Mouse (Mus musculus) ES-E14 (cell line): Measurements from ENCODE around the gene Cd81. TPM values are rescaled to one million over a fixed set of nuclear protein-coding genes. Genes with fewer than 3 reads are reported as not detected.

Source experiments
- DNase-seq: peaks from one replicate; pipeline ENCODE4 v3.0.0-alpha.2; 2013; ENCODE audit warnings: low read depth, low spot score
- H3K27ac ChIP-seq: 2 replicates; pipeline ENCODE4 v1.5.1; 2012; ENCODE audit warnings: low read depth, mild to moderate bottlenecking, low read length, moderate library complexity, mixed read lengths; ENCODE audit not compliant: poor library complexity, insufficient read depth, severe bottlenecking
- H3K36me3 ChIP-seq: 2 replicates; pipeline ENCODE4 v1.6.1; 2012; ENCODE audit warnings: mild to moderate bottlenecking, low read length, moderate library complexity, mixed read lengths; ENCODE audit not compliant: control insufficient read depth, poor library complexity, insufficient read depth, severe bottlenecking
- H3K4me1 ChIP-seq, 2 experiments: fragments of 150-350 bp in 1 of 2; sonication (generic) in 1 of 2; 2 replicates each; pipeline ENCODE4 v1.6.1; 2012; ENCODE audit warnings: low read length in 2 of 2, mild to moderate bottlenecking in 1 of 2, mixed read lengths in 1 of 2; ENCODE audit not compliant: control insufficient read depth in 2 of 2, insufficient read depth in 2 of 2, poor library complexity in 1 of 2
- H3K4me3 ChIP-seq, 2 experiments: fragments of 150-350 bp in 1 of 2; sonication (generic) in 1 of 2; 2 replicates each; pipeline ENCODE4 v1.5.1; 2012; ENCODE audit warnings: low read length in 2 of 2, low read depth in 1 of 2, mild to moderate bottlenecking in 1 of 2, mixed read lengths in 1 of 2; ENCODE audit not compliant: insufficient read depth in 1 of 2, poor library complexity in 1 of 2, severe bottlenecking in 1 of 2
- H3K9ac ChIP-seq: 2 replicates; pipeline ENCODE4 v1.6.1; 2012; ENCODE audit warnings: low read depth, mild to moderate bottlenecking, low read length, mixed read lengths; ENCODE audit not compliant: poor library complexity, insufficient read depth, severe bottlenecking
- H3K9me3 ChIP-seq: fragments of 150-350 bp; sonication (generic); 2 replicates; pipeline ENCODE4 v1.6.1; 2012; ENCODE audit warnings: low read depth, mild to moderate bottlenecking, low read length; ENCODE audit not compliant: control insufficient read depth, insufficient read depth
- CHD2 ChIP-seq: IDR thresholded peaks from 2 replicates; pipeline ENCODE4 v1.6.1; 2014; ENCODE audit warnings: mild to moderate bottlenecking, low read depth, low read length, inconsistent platforms
- HCFC1 ChIP-seq: IDR thresholded peaks from 2 replicates; pipeline ENCODE4 v1.6.1; 2012; ENCODE audit warnings: low read length, inconsistent platforms, borderline replicate concordance; ENCODE audit not compliant: insufficient read depth
- MAFK ChIP-seq: IDR thresholded peaks from 2 replicates; pipeline ENCODE4 v1.6.1; 2014; ENCODE audit warnings: mild to moderate bottlenecking, low read depth, low read length, inconsistent platforms; ENCODE audit not compliant: insufficient read depth
- ZC3H11A ChIP-seq: IDR thresholded peaks from 2 replicates; pipeline ENCODE4 v1.6.1; 2012; ENCODE audit warnings: low read depth, mild to moderate bottlenecking, inconsistent platforms, low read length, borderline replicate concordance
- ZNF384 ChIP-seq: IDR thresholded peaks from 2 replicates; pipeline ENCODE4 v1.6.1; 2012; ENCODE audit warnings: low read depth, low read length, inconsistent platforms
- in situ Hi-C, 2 experiments: fragments of 600-800 bp; cut with MboI; formaldehyde crosslinking; loops; one replicate each; pipeline ENCODE4 v1.15.1; 2025; ENCODE audit warnings: low sequenced_read_pairs in 2 of 2, inconsistent platforms in 1 of 2; ENCODE audit not compliant: unreplicated experiment in 2 of 2
- total RNA-seq: library from RNA; depleted of rRNA; stranded (reverse); fragments of 300-350 nt; gene quantifications from 2 replicates; pipeline ENCODE4 v1.2.3, GENCODE M21; 2012

Gene Cd81
- total RNA-seq, 1 experiment: 403 TPM

DNA sequence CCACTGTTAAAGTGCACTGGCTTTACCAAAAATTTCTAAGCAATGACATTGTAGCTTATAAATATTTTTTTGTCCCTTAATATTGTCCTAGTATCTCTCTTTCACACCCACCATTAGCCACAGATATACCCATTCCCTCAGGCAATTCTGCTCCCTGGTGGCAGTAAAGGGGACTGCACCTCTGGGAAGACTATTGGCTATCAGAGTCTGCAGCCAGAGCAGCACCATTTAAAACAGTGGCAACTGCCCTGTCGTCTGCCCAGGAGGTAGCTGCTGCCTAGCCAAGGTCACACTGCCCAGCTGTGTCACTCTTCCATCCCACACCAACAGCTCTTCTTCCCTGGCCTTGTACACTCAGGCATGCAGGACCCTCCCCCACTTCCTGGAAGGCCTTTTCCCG is 33.8 kb downstream of the Cd81 start:
- Histone ChIP-seq H3K27ac (no peak overlapping the region), H3K9me3 (no peaks in the 10 kb centered on the region), H3K4me3 (no peak overlapping the region), H3K4me1 (no peaks in the 10 kb centered on the region; a peak in 1 of 4 replicates), H3K9ac (no peak overlapping the region), H3K36me3 (no peaks in the 10 kb centered on the region)
- in situ Hi-C loops: loop anchor here in 1 of 2 experiments (10.0 kb wide), 1 partner anchor 182 kb away; no protein-coding TSS in a partner anchor
- TF ChIP-seq HCFC1: no peak
- peak; percentile 59; the same call in 1 of the 2 replicates for TF ChIP-seq ZC3H11A
- no peak for DNase-seq

DNA sequence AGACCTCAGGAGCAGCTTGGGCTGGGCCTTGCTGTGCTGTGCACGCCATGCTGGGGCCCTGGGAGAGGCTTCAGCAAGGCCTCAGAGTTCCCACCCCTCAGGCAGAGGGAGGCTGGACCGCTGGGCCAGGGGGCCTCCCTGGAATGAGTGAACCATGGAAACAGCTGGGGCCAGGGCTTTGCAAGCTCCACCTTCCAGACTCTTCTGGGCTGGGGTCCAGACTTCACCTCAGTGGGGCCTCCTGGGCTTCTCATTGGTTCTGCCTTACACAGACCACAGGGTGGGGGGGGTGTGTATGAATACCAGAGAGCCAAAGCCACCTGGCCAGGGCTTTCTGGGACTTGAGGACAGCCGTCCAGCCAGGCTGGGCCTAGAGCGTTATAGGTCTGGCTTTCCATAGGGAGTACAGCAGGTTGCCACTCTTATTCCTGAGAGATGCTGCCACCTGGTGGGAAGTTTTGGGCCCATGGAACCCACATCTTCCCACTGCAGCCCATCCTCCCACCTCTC is 34.6 kb downstream of the Cd81 start:
- Histone ChIP-seq H3K27ac (no peak overlapping the region), H3K36me3 (no peaks in the 10 kb centered on the region), H3K9ac (no peak overlapping the region), H3K4me1 (no peaks in the 10 kb centered on the region; a peak in 1 of 4 replicates), H3K4me3 (no peak overlapping the region), H3K9me3 (no peaks in the 10 kb centered on the region)
- no peak for DNase-seq
- TF ChIP-seq HCFC1: no peak
- TF ChIP-seq CHD2: no peak
- TF ChIP-seq MAFK: no peak
- TF ChIP-seq ZC3H11A: 0 out of 2 replicates have a peak, but pooled peaks have one; percentile 50
- no peak for TF ChIP-seq ZNF384
- in situ Hi-C loops: loop anchor here in 1 of 2 experiments (10.0 kb wide), 1 partner anchor 182 kb away; no protein-coding TSS in a partner anchor

DNA sequence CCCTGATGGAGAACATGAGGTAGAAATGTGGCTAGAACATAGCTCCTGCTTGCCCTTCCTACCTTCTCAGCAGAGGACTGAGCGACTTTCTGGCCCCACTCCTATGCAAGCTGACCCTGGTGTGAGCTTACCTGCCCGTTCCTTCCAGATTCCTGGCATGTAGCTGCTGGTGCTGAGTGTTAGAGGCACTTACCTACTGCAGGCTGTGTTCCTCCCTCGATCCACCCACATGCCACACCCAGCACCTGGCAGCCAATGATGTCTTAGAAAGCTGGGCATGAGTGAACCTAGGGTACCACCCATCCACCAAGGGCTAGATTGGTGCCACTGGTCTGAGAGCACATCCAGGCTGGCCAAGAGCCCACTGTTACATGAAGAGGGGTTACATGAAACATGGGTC is 41.3 kb downstream of the Cd81 start:
- H3K4me1 ChIP-seq: no peaks in the 10 kb centered on the region
- no peak for TF ChIP-seq MAFK
- TF ChIP-seq ZNF384: no peak
- no peak for TF ChIP-seq CHD2
- TF ChIP-seq HCFC1: no peak
- no peak for TF ChIP-seq ZC3H11A
- no peak for DNase-seq
- H3K27ac ChIP-seq: no peak overlapping the region
- no peak overlapping the region for H3K9ac ChIP-seq
- H3K36me3 ChIP-seq: no peaks in the 10 kb centered on the region
- H3K4me3 ChIP-seq: no peak overlapping the region
- H3K9me3 ChIP-seq: no peaks in the 10 kb centered on the region
- in situ Hi-C loops: no loop called here

DNA sequence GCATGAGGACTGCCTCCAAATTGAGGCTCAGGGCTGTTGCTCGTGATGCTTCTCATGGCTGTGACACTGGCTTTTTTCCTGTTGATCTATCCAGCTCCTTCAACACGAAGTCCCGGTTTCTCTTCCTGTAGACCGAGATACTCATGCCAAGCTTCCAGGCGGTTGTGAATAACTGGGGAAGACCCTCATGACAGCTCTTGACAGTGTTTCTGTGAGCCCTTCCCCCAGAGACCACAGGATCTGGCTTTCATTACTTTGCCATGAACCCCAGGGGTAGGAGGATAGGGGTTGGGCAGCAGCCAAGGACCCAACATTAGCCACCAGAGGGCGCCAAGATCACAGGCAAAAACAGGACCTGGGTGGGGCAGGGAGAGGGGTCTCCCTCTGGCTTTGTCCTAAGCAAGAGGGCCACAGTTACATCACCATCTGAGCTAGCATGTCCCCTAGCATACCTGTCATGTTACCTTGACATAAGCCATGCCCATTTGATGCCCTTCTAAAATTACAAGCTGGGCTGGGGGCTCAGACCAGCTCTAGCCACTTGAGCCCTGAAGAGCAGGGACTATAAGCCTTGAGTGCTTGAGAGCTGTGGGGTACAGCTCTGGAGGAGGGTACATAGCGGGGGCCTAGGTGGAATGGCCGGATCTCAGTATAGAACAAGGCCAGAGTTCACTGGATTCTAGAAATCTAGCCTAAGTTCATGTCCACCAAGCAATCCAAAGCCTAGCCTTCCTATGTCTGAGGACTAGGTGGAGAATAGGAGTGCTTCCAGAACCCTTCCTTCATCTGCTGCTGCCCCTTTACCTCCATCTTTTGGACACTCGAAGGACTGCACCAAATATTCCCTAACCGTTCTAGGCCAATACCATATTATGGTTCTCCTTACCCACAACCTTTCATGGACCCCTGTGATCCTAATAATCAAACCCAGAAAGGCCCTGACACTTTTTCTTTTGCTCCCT is 42.3 kb downstream of the Cd81 start, which contains the start of gene Trpm5:
Gene Trpm5 (minus strand): TSS at position 51 of the 962 bp plus-strand sequence.
- in situ Hi-C loops: loop anchor here in 1 of 2 experiments (5.0 kb wide), 1 partner anchor 52 kb away; no protein-coding TSS in a partner anchor
- no peaks in the 10 kb centered on the region for H3K36me3 ChIP-seq
- peak; percentile 54 for DNase-seq
- no peak within 1 kb of the TSS for H3K4me3 ChIP-seq
- H3K9ac ChIP-seq: no peak within 1 kb of the TSS
- TF ChIP-seq HCFC1 (no peak), ZNF384 (no peak), ZC3H11A (peak; percentile 60; the same call in 1 of the 2 replicates)
- no peak within 1 kb of the TSS for H3K27ac ChIP-seq
- no peaks in the 10 kb centered on the region for H3K9me3 ChIP-seq
- H3K4me1 ChIP-seq: no peaks in the 10 kb centered on the region
